Mouse (Mus musculus) kidney, adult 8-10 months (tissue): Measurements from ENCODE around the gene Cd36.
A peak's percentile ranks its signal among the peaks of the same experiment; 100 is the strongest.
"Not testable (repeated sequence)": the region's sequence is repeated elsewhere in the genome, so short reads cannot be mapped to it uniquely, and the experiment has no call there.

Experiments
- DNase-seq, 2 experiments: peaks; one replicate each; pipeline ENCODE4 v3.0.0; 2022

Cd36 gene

DNA sequence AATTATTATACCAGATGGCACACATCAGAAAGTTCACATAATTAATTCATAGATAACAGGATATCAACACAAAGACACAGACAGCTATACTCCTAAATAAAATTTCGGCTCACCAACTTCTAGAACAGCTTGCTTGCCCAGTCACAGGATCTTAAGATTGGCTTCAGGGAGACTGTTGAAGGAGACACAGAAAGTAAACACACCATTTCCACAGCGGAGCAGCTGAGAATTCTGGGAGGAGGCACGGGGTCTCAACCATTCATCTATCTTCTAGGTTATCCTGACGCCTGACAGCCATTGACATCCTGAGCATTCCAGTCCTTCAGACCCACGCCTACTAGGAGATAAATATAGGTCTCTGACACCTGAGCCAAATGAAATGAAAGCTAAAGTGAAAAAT is at the start of gene Cd36:
Cd36 (minus strand) TSS at position 204 of the 400 bp plus-strand sequence.
- DNase-seq, result peak; percentile 17 to 23

DNA sequence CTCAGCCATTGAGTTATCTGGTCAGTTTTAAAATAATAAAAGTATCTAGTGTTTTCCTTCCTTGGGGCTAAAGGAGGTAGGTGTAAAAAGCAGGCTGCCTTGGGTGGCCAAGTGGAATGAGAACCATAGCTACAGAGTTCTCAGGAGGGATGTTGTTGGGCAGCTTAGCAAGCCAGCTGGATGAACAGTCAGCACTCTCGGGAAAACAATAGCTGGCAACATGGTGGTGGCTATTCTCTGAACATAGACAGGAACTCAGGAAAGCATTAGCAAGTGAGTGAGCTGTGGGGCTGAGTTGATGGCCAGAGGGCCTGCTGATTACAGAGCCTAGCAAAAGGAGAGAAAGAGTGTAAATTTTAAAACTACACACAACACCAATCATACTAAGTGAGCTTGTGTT is 45.9 kb upstream of the Cd36 start:
- no peak for DNase-seq

DNA sequence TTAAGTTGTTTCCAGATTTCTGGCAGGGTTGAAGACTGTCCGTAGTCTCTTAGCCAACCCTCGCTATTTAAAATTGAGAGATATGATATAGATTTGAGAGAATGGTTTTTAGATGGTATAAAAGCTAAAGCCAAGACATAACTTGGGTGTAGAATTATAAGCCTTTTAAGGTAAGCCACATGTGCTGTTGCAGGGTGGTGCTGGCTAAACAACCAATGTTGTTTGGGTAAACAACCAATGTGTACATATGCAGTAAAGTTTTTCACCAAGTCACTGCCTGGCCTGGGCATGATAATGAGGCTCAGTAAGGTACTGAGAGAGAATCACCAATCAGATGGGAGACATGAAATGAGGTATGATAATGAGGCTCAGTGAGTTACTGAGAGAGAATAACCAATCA is 43.0 kb upstream of the Cd36 start:
- not testable (repeated sequence) for DNase-seq

DNA sequence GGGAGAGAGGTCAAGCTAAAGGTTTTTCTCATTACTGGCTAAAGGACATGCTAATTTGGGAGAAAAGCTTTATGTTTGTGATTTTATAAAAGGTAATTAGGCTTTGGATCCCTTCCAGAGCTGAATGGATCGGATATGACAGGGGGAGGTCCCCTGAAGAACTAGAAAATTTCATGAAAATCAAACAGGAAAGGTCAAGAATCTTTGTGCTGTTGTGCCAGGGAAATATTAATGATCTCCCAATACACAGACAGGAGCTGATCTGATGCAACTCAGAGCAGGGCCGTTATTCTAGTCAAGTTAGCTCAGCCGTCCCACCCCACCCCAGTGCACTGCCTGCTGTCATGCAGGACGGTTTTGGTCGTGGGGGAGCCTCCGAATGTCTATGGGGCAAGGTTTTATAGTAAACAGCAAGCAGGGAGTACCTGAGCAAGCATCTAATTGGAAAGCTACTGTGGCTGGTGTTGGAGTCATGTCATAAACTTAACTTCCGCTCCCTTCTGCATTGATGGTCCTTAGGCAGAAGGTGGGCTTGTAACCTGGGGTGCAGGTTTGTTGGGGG is 40.5 kb upstream of the Cd36 start:
- DNase-seq, result no peak

DNA sequence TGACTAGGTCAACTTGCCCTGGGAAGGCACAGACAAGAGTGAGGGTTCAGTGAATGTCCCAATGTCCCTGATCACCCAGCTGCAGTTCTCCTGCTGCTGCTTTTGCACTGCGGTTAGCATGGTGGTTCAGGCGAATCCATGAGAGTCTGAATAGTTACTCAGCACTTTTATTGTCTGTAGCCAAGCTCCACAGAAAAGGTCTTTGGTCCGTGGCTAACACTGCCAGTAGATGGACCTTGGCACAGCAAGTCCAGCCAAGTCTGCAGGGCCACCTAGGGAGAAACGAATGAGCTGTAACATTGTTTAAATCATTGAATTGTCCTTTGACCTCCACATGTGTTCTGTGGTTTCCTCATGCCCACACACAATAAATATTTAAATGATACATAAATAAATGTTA is 39.9 kb upstream of the Cd36 start:
- peak; percentile 79 to 85 for DNase-seq

DNA sequence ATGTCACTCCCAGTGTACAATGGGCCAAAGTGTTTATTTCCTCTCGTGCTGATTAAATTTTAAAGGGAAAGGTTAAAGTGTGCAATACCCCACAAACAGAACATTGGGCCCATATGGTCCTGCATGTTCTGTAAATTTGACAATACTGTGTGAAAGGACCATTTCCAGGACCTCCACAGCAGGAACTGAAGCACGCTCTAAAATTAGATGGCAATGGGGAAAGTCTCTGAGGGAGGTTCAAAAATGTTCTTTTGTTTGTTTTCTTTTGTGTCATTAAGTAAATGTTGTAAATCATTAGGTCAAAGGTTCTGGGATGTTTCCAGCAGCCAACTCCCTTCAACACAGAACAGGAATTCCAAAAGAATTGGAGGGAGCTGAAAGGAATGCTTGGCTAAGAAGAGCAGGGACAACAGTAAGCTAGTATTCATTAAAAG is 35.5 kb upstream of the Cd36 start:
- DNase-seq, result peak; percentile 38 to 63

DNA sequence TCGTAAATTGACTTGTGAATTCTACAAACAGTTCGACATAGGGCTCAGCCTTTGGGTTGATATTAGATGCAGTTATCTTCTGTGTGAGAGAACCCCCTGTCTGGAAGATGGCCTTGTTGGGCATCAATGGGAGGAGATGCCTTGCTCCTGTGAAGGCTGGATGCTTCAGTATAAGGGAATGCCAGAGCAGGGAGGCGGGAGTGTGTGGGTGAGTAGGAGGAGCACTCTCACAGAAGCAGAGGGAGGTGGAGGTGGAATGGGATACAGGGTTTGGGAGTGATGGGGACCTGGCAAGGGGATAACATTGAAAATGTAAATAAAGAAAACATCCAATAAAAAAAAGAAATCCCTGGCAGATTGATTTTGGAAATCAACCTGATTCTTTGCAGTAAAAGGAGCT is 35.0 kb upstream of the Cd36 start:
- DNase-seq, result no peak

DNA sequence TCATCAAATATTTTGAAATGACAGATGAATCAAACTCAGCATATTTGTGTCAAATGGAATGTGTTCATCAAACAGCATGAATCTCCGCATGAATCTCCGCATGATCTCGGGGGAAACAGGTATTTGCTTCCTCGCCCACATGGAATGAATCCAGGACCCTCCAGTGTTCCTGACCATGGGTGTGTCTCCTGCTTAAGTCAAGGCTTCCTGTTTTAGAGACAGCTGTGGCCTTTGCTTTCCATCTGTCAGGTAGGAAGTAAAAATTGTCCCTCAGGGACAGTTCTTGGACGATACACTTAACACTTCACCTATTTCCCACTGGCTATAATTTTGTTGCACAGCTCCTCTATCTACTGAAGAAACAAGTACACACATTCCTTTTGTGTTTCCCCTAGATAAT is 30.4 kb upstream of the Cd36 start:
- peak in 1 of 2 experiments; percentile 47 for DNase-seq

DNA sequence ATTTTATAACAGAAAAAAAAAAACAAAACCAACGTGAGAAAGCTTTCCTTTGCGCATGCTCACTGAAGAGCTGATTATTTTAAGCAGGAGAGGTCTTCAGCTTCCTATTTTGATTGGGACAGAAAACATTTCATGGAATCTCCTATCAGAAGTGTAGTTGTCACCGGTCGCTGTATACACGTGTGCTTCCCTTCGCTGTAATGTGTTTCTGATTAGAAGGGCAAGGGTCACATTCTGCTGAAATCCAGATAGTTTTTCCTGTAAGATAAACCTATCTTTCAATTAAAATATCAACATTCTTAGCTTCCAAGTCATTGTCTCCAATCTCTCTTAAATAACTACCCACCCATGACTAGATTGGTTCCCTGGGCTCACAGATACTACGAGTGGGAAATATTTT is 16.2 kb upstream of the Cd36 start:
- DNase-seq, result no peak

DNA sequence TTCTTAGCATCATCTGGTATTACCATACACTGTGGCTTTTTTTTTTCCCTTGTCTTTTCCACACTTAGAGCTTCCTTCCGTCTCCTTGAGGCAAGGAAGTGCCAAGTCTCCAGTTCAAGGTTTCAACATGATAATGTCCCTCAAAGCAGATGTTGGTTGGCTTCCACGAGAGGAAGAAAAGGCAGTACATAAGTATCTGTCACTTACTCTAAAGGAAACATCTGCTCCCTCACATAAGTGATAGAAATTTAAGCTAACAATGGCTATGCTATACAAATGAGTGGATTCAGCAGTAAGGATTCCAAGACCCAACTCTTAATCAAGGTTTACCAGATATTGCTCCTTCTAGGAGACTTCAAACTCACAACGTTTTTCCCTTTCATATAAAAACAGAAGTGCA is 10.3 kb upstream of the Cd36 start:
- no peak for DNase-seq

DNA sequence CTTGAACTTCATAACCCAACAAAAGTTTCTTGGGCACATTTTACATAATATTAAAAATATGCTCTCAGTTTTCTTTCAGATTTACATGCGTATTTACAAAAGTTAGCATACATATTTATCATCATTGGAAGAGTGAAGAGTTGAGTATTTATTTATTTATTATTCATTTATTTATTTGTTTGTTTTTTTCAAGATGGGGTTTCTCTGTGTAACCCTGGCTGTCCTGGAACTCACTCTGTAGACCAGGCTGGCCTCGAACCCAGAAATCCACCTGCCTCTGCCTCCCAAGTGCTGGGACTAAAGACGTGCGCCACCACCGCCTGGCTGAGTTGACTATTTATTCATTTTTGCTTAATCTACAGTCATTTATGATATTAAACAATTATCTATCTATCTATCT is 9.0 kb upstream of the Cd36 start:
- DNase-seq, result not testable (repeated sequence)

DNA sequence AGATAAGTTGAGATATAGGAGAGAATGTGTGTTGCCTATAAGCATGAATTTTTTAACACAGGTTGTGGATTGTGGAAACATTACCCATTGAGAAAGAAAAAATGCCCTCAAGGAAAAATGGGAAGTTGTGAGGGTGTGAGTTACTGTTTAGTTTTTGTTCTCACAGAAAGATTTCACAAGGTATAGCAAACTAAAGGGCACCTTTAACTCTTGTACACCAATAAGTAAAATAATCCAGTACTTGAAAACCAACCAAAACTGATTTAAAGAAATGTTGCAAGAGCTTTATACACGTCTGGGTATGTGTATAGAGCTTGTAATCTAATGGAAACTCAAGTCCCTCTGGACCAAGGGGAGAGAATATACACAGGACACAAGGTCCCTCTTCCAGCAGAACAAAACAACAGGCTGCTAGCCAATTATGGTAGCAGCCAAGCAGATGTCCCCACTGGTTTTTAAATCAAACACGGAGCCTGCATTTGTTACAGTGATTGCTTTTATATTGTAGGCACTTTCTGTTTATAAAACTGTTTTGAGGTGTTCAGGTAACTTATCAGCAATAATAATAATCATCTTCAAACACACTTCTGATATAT is 5.1 kb upstream of the Cd36 start:
- DNase-seq, result no peak

DNA sequence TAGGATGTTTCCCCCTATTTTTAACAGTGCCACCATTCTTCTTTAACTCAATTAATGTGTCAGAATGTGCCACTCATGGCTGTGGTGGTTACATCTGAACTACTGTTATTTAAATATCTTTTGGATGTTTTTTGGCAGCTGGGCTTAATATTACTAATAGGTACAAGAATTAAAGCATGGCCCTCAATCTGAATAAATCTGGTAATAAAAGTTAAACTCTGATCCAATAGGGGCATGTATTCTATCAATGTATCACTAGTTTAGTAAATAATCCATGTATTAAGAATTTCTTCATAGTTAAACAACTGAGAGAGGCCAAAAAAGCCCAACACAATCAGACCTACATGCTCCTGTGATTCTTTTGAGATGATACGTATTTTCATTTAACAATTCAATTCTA is 690 bp upstream of the Cd36 start:
- DNase-seq, result peak in 1 of 2 experiments; percentile 30

DNA sequence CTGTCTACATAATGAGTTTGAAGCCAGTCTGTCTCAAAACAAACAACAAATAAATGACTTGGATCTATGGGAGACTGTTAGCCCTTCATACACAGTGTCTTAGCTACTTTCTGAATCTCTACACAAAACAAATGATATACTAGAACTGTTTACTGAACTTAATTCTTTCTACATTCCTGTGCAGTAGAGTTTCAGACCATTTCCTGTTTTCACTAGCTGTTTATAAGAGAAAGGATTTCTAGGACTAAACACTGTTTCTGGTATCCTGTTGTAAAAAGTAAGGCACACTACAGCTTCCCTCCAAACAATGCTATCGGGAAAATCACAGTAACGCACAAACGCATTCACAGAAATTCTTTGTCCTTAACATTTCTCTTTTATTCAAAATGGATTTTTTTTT is 2.2 kb downstream of the Cd36 start:
- DNase-seq, result no peak

DNA sequence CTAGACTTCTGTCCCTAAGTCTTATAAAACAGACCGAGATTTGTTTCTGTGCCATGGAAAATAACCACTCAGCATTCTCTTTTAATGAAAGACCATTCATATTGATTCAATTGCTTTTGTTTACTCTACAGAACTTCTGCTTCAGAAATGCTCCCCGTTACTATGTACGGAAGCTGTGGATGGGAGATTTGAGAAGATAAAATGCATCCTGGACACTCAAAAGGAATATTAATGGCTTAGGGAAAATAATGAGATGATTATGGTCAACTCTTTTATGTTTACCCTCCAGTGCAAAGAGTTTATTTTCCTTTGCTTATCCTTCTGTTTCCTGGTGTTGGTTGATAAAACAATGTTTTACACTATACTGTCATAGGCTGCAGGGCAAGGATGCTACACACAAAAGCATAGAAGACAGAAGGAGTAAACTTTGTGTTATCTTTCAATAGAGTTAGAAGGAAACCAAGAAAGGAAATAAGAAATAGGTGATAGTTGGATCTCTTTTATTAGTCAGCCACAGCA is 5.2 kb downstream of the Cd36 start:
- no peak for DNase-seq

DNA sequence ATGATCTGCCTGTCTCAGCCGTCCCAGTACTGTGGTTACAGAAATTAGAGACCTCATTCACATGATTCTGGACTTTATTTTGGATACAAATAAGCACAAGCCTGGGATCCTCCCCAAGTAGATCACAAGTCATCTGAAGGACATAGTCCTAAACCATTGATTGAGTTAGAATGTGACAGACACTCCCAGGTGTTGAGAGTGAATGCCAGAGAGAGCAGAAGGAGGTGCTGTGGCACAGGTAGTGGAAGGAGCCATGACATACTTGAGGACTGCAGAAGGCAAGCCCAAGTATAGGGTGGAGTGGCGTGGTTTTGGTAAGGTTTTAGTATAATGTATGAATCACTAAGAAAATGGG is 7.1 kb downstream of the Cd36 start:
- no peak for DNase-seq

DNA sequence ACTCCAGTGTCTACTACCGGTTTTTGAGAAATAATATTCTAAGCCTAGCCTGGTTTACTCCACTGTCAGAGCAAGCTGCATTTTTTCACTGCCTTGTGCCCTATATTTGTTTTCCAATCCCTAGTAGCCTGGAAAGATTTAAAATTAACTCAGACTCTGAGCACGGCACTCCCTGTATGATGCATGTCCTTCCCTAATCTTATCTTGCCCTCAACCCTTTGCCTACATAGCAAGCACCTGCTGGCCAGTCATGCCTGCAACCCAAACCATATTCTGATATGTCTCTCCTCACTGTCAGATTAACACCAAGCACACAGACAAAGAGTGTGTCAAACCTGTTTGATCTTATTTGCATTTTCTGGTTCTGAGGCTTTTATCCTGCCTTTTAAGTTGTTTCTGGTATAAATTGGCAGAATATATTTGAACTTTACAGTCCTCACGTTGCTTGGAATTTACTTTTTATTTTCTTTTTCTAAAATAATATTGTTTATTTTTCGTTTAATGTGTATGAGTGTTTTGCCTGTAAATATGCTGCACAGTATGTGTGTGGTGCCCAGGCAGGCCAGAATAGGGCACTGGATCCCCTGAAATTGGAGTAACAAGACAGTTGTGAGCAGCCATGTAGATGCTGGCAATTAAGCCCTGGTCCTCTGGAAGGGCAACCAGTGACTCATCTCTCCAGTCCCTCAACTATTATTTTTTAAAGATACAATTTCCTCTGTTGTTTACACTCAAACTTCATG is 7.6 kb downstream of the Cd36 start:
- DNase-seq, result no peak

DNA sequence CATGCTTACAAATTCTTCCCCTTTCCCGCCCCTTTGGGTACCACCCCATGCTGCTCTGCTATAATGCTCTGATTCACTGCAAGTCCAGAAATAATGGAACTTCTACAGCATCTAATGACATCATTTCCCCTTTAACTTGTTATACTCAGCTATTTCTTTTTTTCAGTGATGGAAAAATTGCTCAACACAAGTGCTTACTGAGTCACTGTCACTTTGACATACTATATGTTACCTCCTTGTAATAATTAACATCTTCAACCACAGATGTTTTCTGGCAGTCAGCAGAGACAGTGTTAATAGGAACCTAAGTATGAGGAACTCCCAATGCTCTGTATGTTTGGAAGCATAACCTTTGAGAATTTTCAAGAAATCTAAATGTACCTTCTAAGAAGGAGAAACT is 8.7 kb downstream of the Cd36 start:
- DNase-seq, result no peak

DNA sequence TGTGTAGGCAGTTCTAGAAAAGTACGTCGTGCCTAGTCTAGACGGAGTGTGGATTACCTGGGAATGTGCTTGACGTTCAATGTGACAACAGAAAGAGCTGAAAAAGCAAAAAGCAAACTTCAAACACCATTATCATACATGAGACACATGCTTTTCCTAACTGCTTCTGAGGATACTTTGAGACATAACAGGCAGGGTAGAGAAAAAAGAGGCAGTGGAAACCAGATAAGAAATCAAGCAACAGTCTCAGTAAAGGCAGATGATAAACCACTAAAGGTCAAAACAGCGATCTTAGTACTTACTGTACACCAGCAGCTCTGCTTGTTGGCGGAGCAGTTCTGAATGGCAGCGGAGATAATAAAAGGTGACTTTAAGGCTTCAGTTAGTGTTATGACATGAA is 11.6 kb downstream of the Cd36 start:
- DNase-seq, result no peak

DNA sequence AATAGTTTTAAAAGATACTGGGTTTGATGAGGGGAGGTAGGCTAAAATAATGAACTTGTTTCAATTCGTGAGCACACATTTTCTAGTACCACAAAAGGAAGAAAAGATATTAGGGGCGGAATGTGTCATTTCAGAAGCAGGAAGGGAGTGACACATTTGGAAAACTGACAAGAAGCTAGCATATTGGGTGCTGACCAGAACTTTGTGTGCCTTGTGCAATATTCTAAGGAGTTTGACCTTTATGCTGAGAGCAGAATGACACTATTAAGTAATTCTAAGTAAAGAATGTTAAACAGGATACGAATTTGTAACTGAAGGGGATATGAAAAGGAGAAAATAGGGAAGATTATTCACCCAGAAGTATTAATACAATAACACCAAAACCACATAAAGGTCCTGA is 12.0 kb downstream of the Cd36 start:
- peak; percentile 53 to 54 for DNase-seq

DNA sequence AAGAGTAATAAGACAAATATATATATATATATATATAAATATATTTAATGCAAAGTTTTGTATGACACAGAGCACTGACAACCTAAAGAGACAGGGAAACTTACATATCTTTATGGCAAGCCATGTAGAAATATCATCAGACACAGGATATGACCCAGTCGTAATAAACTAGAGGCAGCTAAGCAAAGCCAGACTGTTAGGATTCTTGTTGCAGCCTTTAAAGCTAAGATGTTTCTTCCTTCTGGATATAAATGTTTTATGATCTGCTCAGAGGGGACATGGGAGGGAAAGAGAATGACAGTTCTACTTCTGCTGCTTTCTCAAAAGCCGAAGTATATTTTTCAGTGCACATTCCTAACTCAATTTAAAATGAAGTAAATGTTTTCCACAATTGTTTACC is 14.3 kb downstream of the Cd36 start:
- no peak for DNase-seq

DNA sequence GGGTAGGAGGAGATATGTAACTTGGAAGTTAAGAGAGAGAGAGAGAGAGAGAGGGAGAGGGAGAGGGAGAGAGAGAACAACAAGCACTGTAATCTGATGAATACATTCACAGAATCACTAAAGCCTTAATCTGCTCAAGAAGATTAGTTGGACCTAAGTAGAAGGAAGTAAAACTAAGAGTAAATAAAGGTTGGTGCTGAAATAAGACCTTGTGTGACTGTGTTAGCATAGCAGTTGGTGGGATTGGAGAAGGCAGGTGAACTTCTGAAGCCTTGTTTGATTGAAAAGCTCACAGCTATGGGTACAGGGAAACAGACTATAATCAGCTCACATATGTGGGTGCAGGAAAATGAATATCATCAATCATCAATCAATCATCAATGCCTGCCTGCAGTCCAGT is 23.2 kb downstream of the Cd36 start:
- DNase-seq, result no peak

DNA sequence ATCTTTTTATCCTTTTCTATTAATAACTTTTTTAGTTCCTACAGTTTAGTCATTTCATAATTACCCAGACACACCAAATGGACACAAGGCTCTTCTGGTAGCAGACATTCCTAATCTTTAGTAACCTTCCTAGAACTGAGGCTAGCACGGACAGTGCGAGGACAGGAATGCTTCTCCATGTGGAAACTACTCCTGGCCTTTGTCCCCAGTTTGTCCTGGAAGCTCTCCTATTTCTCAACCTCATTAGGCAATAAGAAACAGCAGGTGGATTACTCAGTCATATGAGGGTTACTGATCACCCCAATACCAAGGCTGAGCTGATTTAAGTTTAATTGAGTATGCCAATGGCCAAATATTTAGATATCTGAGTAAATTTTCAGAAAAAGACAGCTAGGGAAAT is 25.5 kb downstream of the Cd36 start:
- DNase-seq, result peak; percentile 66 to 72

DNA sequence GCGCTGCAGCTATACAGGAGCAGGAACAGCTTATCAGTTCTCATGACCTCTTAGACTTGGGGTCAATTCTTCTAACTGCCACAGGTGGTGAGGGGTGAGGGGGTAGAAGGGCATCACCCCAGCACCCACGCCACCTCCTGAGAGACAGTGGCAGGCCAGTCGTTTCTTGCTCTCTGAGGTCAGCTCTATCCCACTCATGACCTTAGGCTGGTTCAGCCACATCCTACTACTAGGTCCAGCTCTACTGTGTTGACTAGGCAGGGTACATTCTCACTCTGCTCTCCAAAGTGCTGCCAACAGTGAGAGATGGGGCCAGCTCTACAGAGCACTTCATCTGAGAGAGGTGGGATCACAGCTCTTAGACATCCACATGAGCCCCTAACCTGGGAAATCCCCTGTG is 30.2 kb downstream of the Cd36 start:
- DNase-seq, result no peak

DNA sequence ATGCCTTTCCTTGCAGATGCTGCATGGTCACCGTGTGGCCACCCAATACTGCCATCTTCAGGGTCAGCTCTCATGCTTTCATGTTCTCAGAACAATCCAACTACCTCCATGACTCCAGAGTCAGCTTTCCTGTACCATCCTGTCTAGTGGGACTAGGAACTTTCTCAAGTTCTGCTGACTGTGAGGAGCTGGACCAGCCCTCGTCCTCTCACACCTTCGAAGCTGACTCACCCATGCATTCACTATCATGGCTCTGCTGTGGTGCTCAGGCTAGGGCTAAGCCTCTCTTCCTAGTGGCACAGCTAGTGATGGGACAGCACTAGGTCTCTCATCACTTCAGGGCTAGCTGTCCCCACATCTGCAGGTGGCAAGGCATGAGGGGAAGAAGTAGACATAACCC is 30.7 kb downstream of the Cd36 start:
- no peak for DNase-seq
